Mouse (Mus musculus): ENCODE data around the gene Klhl3.

DNA sequence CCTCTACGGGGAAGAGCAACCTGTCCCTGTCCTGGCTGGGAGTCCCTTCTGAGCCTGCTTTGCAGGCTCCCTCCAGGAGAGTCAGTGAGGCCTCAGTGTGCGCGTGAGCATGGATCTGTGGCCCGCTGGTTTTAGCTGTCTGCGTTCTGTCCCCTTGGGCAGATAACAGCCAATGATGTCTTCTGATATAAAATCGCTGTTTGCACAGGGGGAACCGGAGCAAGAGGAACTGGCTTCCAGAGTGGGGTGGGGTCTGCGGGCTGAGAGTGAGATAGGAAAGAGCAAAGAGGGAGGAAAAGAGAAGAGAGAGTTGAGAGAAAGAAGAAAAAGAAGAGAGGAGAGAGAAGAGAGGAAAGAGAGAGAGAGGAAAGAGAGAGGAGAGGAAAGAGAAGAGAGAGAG, 43.6 kb upstream of the Klhl3 start:
- TF ChIP-seq CTCF (IDR thresholded peaks at IDR 0.05; ENCODE audit: low read depth, low read length) (no peak), POLR2A (IDR thresholded peaks at IDR 0.05; ENCODE audit: extremely low read depth, insufficient read depth, low read length) (no peak)
